Mouse (Mus musculus) cortical plate, adult 2 months (tissue): Measurements from ENCODE around the gene Olfr979.

Source experiments
- CTCF ChIP-seq: fragments of 200-500 bp; IDR thresholded peaks from 2 replicates; pipeline ENCODE4 v1.5.1; 2011; ENCODE audit warnings: mild to moderate bottlenecking, control low read depth, low read length; ENCODE audit not compliant: insufficient read depth; ENCODE audit errors: extremely low read depth
- POLR2A ChIP-seq: fragments of 200-500 bp; IDR thresholded peaks from 2 replicates; pipeline ENCODE4 v1.6.1; 2011; ENCODE audit warnings: mild to moderate bottlenecking, low read length, control low read depth; ENCODE audit not compliant: insufficient read depth; ENCODE audit errors: extremely low read depth

- TF ChIP-seq CTCF (no peak), POLR2A (no peak)
Measured at GRCm38 (mm10) chr9:40003365-40003764, at the start of gene Olfr979.
